Mouse (Mus musculus): ENCODE data around the gene Osbp. TPM values are rescaled to one million over a fixed set of nuclear protein-coding genes. Genes with fewer than 3 reads are reported as not detected.
A peak's percentile ranks its signal among the peaks of the same experiment; 100 is the strongest.
"Not testable (repeated sequence)": the region's sequence is repeated elsewhere in the genome, so short reads cannot be mapped to it uniquely, and the experiment has no call there.

The Osbp gene
- 1 to 10 TPM; 5.5 to 8.0 TPM for polyA plus RNA-seq (2017; shearing (Covaris generic))

DNA sequence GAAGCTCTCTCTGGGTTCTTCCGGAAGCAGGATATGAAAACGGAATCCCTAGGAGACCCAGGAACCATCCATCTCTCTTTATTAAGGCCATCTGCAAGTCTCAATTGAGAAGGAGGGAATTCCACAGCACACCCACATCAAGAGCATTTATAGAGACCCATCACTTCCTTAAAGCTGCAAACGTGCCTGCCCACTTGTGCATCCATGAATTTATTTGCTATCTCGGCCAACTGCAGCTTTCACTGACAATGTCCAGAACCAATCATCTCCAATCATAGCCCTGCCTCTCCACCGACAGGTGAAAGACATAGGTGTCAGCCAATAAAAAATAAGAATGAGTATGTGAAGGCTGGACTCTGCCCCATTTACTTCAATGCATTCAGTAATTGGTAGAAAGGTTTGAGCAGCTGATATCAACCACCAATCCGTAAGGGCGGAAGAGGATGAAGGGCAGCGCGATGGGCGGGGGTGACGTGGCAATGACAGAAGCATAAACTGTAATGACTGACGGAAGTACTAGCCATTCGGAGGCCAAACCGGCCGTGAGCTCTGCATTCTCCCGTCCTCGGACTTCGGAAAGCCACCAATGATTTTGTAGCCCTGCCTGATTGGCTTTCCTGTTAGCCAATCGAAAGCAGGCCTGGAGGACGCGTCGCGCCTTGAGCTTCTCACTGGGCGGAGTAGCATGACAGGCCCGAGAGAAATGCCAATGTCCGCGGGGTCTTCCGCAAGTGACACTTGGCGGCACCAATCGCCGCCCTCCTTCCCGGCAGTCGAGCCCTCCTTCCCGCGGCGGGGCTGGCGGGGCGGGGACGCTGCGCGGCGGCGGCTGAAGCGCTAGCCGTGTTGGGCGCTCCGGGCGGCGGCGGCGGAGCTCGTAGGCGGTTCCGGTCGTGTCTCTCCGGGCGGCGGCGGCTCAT lies at the start of gene Osbp:
TSS of gene Osbp (plus strand) at position 919 of the 920 bp plus-strand sequence.
- ATAC-seq: peak; percentile 90

DNA sequence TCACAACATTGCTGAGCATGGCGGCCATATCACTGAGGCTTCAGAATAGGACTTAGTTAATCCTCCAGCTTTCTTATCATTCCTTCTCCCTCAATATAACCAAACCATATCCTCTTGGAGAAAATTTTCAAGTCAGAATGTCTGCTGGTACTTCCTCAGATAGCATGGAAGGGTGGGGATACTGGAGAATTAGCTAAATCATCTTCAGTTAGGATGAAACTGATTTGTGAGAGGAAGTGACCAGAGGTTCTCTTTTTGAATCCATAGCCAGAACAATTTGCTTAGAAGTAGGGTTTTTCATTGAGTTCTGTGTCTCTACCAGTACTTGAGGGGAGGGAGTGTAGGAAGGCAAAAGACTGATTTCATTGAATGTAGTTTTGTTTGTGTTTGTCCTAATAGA lies 43.7 kb upstream of the Osbp start:
- ATAC-seq: no peak

GRCm38 (mm10) chr19:11922515-11922914 lies 43.2 kb upstream of the Osbp start:
- ATAC-seq: not testable (repeated sequence)

- no peak for ATAC-seq
Observed at GRCm38 (mm10) chr19:11926380-11926779, 39.4 kb upstream of the Osbp start.

DNA sequence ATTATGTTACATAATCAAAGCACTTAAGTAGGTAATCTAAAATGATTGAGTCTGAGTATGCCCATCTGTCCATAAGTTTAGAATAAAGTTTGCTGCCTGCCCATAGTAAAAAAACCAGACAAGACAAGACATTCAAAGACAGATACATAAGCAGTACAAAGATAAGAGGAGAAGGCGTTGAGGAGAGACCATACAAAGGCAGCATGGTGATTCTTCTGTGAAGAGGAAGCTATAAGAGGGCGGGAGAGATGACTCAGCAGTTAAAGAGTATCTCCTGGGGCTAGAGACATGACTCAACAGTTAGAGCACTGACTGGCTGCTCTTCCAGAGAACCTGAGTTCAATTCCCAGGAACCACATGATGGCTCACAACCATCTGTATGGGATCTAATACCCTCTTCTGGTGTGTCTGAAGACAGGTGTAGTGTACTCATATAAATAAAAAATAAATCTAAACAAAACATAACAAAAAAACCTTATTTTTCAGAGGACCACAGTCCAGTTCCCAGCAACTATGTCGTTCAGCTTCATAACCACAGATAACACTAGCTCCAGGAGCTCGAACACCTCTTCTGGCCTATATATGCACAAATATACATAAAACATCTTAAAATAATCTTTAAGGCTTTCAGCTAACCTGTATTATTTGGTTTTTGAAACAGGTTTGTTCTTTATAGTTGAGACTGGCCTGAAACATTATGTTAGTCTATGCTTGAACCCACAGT lies 37.6 kb upstream of the Osbp start:
- no peak for ATAC-seq

DNA sequence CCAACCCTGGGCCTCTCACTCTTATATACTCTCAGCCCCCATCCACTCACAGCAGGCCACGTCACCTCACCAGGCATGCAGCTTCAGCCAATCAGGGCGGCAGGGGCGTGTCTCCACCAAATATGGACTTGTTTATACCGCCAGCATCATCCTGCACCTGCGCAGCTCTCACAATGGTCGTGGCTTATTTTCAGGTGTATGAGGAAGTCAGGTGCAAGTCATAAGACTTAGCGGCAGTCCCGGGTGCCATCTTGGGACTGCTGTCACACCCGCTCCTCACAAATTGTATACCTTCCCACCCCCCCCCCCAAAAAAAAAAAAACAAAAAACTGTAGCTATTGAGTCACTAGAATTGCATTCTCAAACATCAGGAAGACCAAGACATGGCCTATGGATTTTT lies 19.3 kb upstream of the Osbp start:
- not testable (repeated sequence) for ATAC-seq

DNA sequence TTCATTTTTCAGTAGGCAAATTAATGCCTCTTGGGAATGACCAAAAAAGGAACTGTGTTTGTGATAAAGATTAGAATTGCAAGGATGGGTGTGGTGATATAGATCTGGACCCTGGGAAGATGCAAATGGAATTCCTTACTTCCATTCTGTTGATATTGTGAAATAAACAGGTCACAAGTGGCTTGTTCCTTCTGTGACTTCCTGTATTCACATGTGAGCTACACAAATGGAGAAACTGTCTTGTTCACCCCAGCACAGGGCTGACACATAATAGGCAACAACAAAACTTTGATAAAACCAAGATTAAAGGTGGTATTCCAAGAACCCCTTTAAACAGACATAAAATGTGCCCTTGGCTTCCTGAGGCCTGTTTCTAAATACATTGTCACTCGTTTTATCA lies 15.9 kb upstream of the Osbp start:
- ATAC-seq: no peak

- ATAC-seq: no peak
Observed at GRCm38 (mm10) chr19:11950747-11951146, 15.0 kb upstream of the Osbp start.

- ATAC-seq: no peak
Observed at GRCm38 (mm10) chr19:11954206-11954605, 11.5 kb upstream of the Osbp start.

DNA sequence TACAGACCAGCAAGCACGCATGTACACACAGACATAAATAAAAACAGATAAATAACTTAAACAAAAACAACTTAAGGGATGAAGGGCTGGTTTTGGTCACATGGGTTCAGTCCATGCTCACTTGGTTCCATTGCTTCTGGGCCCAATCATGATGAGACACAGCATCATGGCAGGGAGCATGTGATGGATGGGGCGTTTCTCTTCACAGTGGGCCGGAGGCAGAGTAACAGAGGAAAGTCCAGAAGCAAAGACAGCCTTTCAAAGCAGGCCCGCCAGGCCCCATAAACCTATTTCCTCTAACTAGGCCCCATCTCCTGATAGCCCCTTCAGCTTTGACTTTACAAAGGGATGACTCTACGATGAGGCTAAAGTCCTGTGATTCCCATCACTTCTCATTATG lies 9.1 kb upstream of the Osbp start:
- ATAC-seq: no peak

DNA sequence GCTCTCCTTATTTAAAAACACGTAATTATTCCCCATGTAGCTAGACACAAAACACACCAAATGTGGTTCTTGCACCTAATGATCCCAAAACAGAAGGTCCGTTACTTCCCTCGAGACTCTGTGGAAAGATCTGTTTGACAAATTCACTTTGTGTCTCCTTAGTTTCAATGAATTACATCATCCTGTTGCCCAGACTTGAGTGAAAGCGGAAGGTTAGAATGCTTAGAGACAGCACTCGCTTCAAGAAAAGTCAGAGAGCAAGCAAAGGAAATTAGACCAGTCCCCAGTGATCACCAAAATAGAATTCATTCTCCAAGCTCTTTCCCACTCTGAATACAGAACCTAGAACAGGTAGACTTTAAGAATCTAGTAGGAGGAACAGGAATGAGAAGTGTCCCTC lies 8.3 kb upstream of the Osbp start:
- ATAC-seq: no peak

GRCm38 (mm10) chr19:11957846-11958245 lies 7.9 kb upstream of the Osbp start:
- no peak for ATAC-seq

DNA sequence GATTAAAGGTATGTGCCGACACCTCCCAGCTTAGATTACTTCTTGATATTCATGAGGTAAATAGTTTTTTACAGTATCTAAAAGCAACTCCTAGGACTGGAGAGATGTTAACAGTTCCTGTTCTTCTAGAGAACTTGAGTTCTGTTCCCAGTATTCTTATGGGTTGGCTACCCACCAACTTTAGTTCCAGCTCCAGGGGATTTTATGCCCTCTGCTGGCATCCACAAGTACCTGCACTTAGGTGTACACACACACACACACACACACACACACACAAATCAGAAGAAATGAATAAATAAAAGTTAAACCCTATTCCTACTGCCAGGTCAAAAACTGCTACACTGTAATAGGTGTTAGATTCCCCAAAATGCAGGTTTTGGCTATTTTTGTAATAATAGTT lies 1.5 kb upstream of the Osbp start:
- no peak for ATAC-seq

- peak; percentile 3 for ATAC-seq
Observed at GRCm38 (mm10) chr19:11966201-11966636, 478 bp downstream of the Osbp start.

DNA sequence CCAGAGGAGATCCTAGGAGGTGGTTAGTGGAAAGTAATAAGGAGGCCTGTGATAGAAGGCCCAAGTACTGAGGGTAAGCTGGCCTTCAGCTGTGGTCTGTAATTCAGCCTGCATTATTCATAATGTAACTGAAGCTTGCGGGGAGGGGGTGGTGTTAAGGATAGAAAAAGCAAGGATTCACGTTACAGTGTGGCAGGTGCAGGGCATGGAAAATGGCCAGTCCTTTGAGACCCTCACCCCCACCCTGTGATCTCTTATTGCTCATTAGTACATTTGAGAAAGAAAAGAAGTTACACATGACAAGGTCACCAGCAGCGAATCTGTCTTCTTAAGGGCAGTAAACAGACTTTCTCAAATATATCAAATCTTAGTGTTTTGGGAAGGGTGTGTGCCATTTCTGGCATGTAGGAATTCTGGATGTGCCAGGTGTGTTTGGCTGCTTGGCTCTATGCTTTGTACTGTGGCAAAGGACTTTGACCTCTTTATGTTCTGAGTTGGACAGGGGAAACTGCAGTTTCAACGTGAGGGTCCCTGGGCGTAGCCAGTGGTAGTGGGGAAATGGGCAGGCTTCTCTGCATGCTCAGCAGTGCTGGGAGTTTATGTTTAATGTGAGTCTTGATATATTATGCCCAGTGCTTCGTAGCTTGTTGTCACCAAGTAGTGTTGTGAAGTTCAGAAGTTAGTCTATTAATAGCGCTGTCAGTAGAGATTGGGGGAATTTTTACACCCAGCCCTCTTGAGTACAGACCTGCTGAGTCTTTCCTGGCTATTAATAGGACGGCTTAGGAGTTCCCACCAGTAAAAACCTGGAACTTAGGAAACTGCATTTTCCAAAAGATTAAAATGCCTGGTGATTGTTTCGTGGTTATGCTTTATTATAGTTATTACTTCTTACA lies 3.7 kb downstream of the Osbp start:
- no peak for ATAC-seq

DNA sequence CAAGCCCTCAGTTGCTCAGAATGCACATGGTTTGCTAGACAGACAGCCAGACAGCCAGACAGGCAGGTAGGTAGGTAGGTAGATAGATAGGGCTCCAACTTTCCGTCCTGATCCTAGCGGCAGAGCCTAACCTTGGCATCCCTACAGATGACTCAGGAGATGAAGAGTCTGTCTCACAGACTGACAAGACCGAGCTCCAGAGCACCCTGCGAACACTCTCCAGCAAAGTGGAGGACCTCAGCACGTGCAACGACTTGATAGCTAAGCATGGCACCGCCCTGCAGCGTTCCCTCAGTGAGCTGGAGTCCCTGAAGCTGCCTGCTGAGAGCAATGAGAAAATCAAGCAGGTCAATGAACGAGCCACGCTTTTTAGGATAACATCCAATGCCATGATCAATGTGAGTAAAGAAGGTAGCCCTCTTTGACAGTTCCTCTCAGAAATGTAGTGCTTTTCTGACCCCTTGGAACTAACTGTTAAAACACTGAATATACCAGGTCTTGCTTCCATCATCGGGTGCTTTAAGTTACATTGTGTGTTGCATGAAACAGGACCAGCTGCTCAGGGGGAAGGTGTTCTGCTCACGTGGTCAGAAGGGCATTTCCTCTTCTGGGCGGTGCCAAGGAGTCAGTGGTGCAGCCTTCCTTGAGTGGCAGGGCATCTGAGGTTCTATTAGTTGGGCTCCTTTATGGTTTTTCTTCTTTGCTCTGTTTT lies 7.9 kb downstream of the Osbp start:
- ATAC-seq: no peak

DNA sequence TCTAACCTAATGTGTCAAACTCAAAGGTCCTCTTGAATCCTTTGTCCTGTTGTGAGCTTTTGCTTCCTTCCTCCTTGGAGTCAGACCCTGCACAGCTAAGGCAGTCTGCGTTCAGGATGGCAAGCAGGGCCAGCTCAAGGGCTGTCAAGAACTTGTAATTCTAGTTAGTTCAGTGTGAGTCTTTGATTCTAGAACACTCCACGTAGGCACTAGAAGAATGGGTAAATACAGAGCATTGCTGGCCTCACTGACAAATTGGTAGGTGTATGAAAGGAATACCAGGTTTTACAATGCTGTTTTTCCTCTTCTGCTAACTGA lies 8.4 kb downstream of the Osbp start:
- no peak for ATAC-seq

DNA sequence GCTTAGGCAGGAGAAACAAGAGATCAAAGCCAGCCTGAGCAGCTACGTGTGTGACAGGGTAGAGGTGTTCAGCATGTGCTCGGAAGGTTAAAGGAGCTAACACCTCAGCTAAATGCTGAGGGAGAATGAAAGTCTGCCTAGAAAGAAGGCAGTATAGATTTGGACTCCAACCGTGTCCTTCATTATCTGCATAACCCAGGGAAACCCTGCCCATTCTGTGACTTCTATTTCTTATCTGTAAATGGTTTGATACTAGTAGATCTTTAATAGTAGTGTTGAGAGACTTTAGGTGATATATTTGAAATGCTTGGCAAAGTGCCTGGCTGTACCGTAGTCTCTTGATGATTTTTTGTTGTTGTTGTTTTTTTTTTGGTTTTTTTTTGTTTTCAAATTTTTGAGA lies 9.9 kb downstream of the Osbp start:
- ATAC-seq: no peak

DNA sequence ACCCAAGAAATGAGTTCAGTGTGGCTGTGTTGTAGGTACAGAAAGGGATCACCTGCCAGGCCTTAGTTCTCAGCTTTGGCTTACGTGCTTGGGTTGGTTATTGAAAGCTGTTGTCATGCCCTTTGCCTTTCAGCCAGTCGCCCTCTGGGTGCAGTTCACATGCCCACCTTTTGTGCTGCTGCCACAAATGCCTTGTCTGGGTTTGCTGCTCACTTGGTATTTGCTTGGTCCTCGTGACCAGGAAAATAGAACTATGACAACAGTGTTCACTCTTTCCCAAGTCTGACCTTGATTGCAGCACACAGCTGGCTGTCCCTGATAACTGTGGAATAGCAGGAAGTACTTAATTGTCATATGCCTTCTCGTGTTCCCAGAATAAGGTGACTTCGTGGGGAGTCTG lies 11.6 kb downstream of the Osbp start:
- ATAC-seq: no peak

DNA sequence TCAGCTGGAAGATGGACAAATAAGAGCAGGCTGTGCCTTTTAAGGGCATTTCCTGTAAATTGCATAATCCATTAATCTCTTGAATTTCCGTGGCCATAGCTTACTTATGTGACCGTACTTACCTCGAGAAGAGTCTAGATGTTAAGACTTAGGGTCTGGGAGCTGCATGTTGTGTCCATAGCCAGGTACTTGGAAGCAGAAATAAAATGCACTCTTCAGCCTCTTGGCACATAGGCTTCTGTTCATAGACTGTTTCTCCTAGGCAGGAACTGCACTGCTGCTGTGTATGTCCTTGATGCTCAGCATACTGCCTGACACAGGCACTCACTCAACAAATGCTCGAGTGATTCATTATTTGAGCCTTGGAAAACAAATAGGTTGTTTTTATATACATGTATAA lies 14.7 kb downstream of the Osbp start:
- no peak for ATAC-seq

- not testable (repeated sequence) for ATAC-seq
Observed at GRCm38 (mm10) chr19:11984614-11985013, 18.9 kb downstream of the Osbp start.

- no peak for ATAC-seq
Observed at GRCm38 (mm10) chr19:11987841-11988240, 22.1 kb downstream of the Osbp start.

Measured in CD4-positive, CD25-positive, alpha-beta regulatory T cell, adult 4 months (primary cell).